Mouse (Mus musculus) bone marrow macrophage, adult 2 months (primary cell): ENCODE data around the gene Smurf2. TPM values are rescaled to one million over a fixed set of nuclear protein-coding genes. Genes with fewer than 3 reads are reported as not detected.

Experiments used
- H3K27ac ChIP-seq: 2 replicates; pipeline ENCODE4 v1.5.1; 2012; ENCODE audit warnings: low read depth, low read length; ENCODE audit not compliant: insufficient read depth
- H3K4me1 ChIP-seq: 2 replicates; pipeline ENCODE4 v1.6.1; 2012; ENCODE audit warnings: low read length; ENCODE audit not compliant: control insufficient read depth, insufficient read depth
- H3K4me3 ChIP-seq: 2 replicates; pipeline ENCODE4 v1.5.1; 2012; ENCODE audit warnings: mild to moderate bottlenecking, low read length, moderate library complexity; ENCODE audit not compliant: insufficient read depth
- CTCF ChIP-seq: IDR thresholded peaks from 2 replicates; pipeline ENCODE4 v1.5.1; 2012; ENCODE audit warnings: low read depth, mild to moderate bottlenecking, low read length, moderate library complexity
- POLR2A ChIP-seq: IDR thresholded peaks from 2 replicates; pipeline ENCODE4 v1.6.1; 2012; ENCODE audit warnings: mild to moderate bottlenecking, low read depth, low read length, borderline replicate concordance
- polyA plus RNA-seq: library from polyadenylated mRNA; stranded (reverse); fragments of >200 nt; gene quantifications from 2 replicates; pipeline ENCODE4 v1.2.4, GENCODE M21; 2012; ENCODE audit not compliant: missing spikeins, insufficient read depth, insufficient read length

Smurf2 gene
- polyA plus RNA-seq, 1 experiment: 21.3 TPM

DNA sequence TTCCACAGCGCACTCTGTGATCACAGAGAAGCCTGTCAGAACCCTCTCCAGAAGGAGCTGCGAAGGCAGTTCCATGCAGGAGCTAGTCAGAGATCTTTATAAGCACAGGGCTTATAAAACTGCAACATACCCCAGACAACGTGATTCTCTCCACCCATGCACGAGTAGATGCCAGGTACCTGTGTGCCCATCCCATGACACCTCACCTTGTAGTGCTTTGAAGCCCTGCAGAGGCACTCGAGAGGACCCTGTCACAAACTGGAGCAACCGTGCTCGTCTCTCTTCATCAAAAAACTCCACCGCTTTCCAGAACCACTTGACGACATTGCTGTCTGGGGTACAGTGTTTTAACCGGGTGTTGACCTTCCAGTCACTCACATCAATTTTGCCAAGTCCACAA lies 96.1 kb downstream of the Smurf2 start:
- Histone ChIP-seq H3K27ac (peak overlapping the region; percentile 45), H3K4me3 (no peak overlapping the region), H3K4me1 (peaks cover 38% of the 10 kb centered on the region)
- TF ChIP-seq POLR2A (no peak), CTCF (no peak)

DNA sequence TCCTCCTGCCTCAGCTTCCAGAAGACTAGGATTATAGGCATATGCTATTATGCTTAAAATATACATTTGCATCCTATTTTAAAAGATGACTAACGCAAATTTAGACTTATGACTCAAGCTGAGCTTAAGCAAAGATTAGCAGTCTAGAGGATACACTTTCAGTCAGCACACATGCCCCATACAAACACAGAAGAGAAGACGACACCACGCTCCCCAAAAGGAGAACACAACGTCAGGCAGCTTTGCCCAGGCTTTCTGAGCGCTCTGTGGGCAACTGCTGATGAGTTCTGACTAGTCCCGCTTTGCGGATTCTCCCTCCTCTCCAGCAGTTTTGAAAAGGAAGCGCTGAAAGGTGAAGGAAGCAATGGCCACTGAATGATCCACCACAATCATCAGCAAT lies 96.8 kb downstream of the Smurf2 start:
- H3K4me1 ChIP-seq: peaks cover 45% of the 10 kb centered on the region
- TF ChIP-seq CTCF (no peak), POLR2A (no peak)
- H3K4me3 ChIP-seq: no peak overlapping the region
- peak overlapping the region; percentile 45 for H3K27ac ChIP-seq

DNA sequence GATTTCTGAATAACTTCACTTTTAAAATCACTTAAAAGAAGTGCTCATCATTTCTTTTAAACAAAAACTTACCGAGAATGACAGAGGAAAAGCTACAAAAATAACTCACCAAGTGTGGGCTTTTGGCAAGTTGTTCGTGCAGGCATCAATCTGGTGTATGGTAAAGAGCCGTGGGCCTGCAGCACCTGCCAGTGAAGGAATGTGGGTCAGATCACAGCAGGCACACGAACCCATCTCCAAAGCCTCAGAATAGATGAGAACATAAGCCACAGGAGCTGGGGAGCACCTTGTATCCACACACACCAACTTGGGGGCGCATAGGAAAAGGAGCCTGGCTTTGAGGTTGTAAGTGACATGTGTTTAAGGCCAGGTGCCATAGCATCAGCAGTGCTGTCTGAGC lies 97.6 kb downstream of the Smurf2 start:
- no peak for TF ChIP-seq POLR2A
- TF ChIP-seq CTCF: no peak
- Histone ChIP-seq H3K4me1 (peaks cover 53% of the 10 kb centered on the region), H3K4me3 (no peak overlapping the region), H3K27ac (peak overlapping the region; percentile 21)

DNA sequence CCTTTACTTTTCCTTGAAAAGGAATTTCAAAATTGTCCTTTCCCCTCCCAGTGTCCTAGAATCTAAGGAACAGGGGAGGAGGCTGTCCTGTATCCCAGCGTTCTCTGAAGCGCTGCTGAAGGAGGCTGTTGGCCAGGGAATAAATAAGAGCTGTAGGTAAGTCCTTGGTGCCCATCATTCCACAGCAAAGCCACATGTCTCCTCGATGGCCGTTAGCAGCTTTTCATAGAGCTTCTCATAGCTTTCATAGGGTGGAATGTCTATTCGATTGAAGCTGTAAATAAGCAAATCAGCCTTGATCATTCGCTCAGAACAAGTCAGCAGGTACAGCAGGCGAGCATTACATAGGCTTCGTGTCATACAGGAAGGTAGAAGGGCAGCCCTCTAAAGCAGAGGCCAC lies 98.0 kb downstream of the Smurf2 start:
- H3K4me1 ChIP-seq: peaks cover 55% of the 10 kb centered on the region
- H3K27ac ChIP-seq: no peak overlapping the region
- TF ChIP-seq CTCF: no peak

DNA sequence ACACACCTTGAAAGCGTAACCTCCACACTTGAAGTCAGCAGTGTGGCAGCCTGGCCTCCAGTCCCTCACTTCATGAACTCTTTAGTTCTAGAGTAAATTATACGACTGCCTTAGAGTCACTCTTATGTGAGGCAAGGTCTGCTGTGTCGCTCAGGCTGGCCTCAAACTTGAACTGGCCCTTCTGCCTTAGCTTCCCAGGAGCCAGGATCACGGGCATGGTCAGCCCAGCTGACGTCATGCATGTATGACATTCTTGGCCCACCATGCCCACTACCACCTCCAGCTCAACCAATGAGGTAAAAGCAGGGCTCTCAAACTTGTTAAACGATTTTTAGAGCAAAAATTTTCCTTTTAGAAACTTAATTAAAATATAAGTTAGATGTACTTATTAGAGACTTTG lies 99.1 kb downstream of the Smurf2 start:
- no peak overlapping the region for H3K4me3 ChIP-seq
- no peak for TF ChIP-seq POLR2A
- no peak for TF ChIP-seq CTCF
- peak overlapping the region; percentile 94 for H3K27ac ChIP-seq
- H3K4me1 ChIP-seq: peaks cover 55% of the 10 kb centered on the region

More for the DNA sequence above, 98.0 kb downstream of the Smurf2 start:
- H3K4me3 ChIP-seq: no peak overlapping the region

DNA sequence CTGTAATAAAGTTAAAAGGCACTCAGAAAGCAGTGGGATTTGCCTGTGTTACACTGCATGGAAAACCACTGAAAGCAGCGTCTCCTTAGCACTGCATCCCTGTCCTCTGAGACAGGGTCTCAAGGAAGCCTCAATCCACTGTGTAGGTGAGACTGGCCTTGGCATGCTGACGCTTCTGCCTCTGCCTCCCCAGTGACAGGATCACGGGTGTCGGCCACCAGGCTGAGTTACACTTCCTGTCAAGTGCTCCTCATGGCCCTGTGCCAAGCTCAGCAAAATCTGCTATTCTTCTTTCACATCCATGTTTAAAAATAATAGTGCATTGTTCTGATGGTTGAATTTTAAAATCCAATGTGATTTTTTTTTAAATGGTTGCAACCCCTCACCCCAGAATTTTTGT lies 99.5 kb downstream of the Smurf2 start:
- peak overlapping the region; percentile 94 for H3K27ac ChIP-seq
- TF ChIP-seq CTCF (no peak), POLR2A (no peak)
- H3K4me3 ChIP-seq: no peak overlapping the region
- peaks cover 55% of the 10 kb centered on the region for H3K4me1 ChIP-seq

DNA sequence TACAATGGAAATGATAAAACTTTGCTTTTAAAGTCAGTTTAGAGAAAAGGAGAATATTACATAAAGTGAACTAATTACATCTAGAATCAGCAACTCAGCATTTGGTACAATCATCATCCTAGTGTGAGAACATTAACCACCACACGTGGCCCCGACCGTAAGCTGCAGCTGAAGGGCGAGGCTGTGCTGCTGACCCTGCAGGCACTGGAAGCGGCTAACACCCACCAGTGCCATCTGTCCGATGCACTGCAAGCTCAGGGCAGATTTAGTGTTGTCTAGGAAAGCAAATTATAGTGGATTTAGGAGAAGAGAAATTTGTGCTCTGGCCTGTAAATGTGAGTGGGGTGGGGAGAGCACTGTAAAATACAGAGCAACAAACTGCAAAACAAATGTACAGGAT lies 100.3 kb downstream of the Smurf2 start:
- H3K27ac ChIP-seq: peak overlapping the region; percentile 94
- H3K4me1 ChIP-seq: peaks cover 59% of the 10 kb centered on the region
- TF ChIP-seq POLR2A: no peak
- no peak for TF ChIP-seq CTCF
- H3K4me3 ChIP-seq: no peak overlapping the region

DNA sequence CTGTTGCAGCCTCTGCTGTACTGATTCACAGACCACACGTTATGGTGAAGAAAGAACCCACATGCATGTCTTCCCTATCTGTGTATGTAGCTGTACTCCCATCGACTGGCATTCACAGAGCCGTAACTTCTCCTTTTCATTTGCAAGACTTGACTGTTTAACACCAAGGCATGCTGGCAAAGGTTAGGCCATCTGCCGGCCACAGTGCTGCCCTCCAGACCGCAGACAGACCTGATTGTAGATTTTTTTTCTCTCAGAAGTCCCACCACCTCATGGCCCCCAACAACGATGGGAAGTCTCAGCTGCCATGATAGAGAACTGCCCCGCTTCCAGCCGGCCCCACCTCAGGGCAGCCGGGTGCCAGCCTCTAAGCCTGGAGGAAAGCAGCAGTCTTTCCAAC lies 100.9 kb downstream of the Smurf2 start:
- H3K27ac ChIP-seq: peak overlapping the region; percentile 86
- TF ChIP-seq CTCF (no peak), POLR2A (no peak)
- no peak overlapping the region for H3K4me3 ChIP-seq
- H3K4me1 ChIP-seq: peaks cover 66% of the 10 kb centered on the region

DNA sequence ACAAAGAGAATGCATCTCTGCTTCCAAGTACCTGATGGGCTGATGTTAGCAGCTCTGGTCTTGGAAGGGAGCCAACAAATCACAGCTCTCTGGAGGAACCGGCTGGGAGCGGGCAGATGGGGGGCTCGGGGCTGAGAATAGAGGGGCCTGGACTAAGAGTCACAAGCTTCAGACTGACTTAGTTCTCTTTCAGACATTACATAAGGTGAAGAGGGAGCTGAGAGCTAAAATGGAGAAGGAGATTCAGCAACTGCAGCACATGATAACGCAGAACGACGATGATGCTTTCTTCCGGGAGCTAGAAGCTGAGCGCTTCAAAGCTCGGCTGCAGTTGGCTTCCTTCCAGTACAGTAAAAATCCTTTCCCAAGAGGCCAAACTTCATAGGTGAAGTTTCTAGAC lies 102.2 kb downstream of the Smurf2 start:
- H3K27ac ChIP-seq: peak overlapping the region; percentile 86
- H3K4me3 ChIP-seq: no peak overlapping the region
- peaks cover 59% of the 10 kb centered on the region for H3K4me1 ChIP-seq
- TF ChIP-seq POLR2A (no peak), CTCF (no peak)

DNA sequence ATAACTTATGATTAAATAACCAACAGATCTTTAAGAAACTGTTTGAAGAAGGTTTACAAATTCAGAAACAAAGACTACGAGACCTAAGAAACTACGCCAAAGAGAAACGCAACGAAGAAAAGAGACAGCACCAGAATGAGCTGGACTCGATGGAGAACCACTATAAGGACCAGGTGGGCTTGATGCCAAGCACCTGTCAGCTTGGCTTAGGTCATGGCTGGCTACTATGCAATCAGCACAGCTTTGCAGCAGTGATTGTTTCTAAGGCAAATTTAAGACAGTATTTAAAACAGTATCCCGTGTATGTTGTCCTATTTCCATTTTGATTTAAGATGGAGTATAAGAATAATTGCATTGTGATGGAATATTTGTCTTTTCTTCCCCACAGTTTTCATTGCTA lies 102.7 kb downstream of the Smurf2 start:
- Histone ChIP-seq H3K4me1 (peaks cover 53% of the 10 kb centered on the region), H3K4me3 (no peak overlapping the region), H3K27ac (peak overlapping the region; percentile 86; the same call in 1 of the 2 replicates)
- no peak for TF ChIP-seq CTCF
- no peak for TF ChIP-seq POLR2A

DNA sequence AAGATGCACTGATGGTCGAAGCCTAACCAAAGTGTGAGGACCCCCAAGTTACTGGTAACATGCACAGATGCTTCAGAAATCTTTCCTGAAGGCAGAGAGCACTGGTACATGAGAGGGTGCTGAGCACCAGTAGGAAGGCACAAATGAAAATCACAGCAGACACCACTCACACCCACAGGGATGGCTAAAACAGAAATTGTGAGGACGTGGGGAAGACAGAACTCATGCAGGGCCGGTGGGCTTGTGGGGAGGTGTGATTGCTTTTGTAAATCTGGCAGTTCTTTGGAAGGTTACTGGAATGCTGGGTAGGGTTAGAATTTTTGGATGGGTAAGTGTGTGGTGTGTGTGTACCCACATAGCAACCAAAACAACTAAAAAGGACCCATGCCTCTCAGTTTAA lies 103.4 kb downstream of the Smurf2 start:
- no peak overlapping the region for H3K4me3 ChIP-seq
- no peak overlapping the region for H3K27ac ChIP-seq
- peaks cover 48% of the 10 kb centered on the region for H3K4me1 ChIP-seq
- TF ChIP-seq CTCF: no peak
- no peak for TF ChIP-seq POLR2A

DNA sequence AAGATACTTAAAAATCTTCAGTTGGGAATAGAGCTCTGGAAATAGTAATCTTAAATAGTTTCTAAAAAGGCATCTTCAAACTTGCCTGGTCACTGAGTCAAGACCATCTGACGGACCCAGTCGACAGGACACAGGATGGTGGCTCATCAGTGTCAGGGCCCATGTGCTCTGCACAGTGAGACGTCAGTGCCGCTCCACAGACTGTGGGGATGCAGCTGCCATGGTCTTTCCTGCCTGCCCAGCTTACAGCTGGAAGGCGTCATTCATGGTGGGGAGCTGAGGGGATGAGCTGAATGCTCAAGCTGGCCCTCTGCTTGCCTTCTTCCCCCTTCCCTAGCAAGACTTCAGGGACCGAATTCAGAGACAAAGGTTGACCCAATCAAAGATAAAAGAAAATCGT lies 104.2 kb downstream of the Smurf2 start:
- peaks cover 44% of the 10 kb centered on the region for H3K4me1 ChIP-seq
- no peak for TF ChIP-seq POLR2A
- TF ChIP-seq CTCF: no peak
- H3K4me3 ChIP-seq: no peak overlapping the region
- H3K27ac ChIP-seq: no peak overlapping the region
